Mouse (Mus musculus) limb, embryonic 10.5 days (tissue): ENCODE data around the gene Glis2. TPM values are rescaled to one million over a fixed set of nuclear protein-coding genes. Genes with fewer than 3 reads are reported as not detected.

Experiments used
- DNase-seq: peaks from one replicate; pipeline ENCODE4 v3.0.0-alpha.2; 2017; ENCODE audit warnings: low spot score
- H3K27ac ChIP-seq: fragments of 300-500 bp; sonication (generic); 2 replicates; pipeline ENCODE4 v1.5.1; 2016; ENCODE audit warnings: mild to moderate bottlenecking
- H3K27me3 ChIP-seq: fragments of 300-500 bp; sonication (generic); 2 replicates; pipeline ENCODE4 v1.6.1; 2016; ENCODE audit warnings: low read depth, mild to moderate bottlenecking; ENCODE audit not compliant: poor library complexity, severe bottlenecking
- H3K36me3 ChIP-seq: fragments of 300-500 bp; sonication (generic); 2 replicates; pipeline ENCODE4 v1.6.1; 2016; ENCODE audit warnings: mild to moderate bottlenecking, moderate library complexity
- H3K4me1 ChIP-seq: fragments of 300-500 bp; sonication (generic); 2 replicates; pipeline ENCODE4 v1.6.1; 2016
- H3K4me3 ChIP-seq: fragments of 300-500 bp; sonication (generic); 2 replicates; pipeline ENCODE4 v1.5.1; 2016; ENCODE audit warnings: mild to moderate bottlenecking, moderate library complexity
- H3K9me3 ChIP-seq: fragments of 300-500 bp; sonication (generic); replicated peaks from 2 replicates; pipeline ENCODE4 v1.6.1; 2016; ENCODE audit warnings: mild to moderate bottlenecking
- WGBS: fragments of 180-500 bp; shearing (Covaris S2); methylation state at CpG from one replicate; pipeline ENCODE4 v1.1.7; 2016; 5-methylcytosine and 5-hydroxymethylcytosine counted together
- polyA plus RNA-seq: library from polyadenylated mRNA; unstranded; fragments of >200 nt; fragmentation: Nextera tagmentation; extraction: Ambion mirVana; gene quantifications from 2 replicates; pipeline ENCODE4 v1.2.1, GENCODE M21; 2016

The Glis2 gene
- polyA plus RNA-seq, 1 experiment from 2014 or later: 30.7 TPM

GRCm38 (mm10) chr16:4649692-4650091 is 55.2 kb downstream of the Glis2 start:
- peaks cover 100% of the 10 kb centered on the region for H3K4me1 ChIP-seq
- peaks cover 98% of the 10 kb centered on the region for H3K36me3 ChIP-seq
- no peaks in the 10 kb centered on the region for H3K9me3 ChIP-seq
- no peak overlapping the region for H3K4me3 ChIP-seq
- H3K27ac ChIP-seq: peak overlapping the region; percentile 95
- H3K27me3 ChIP-seq: no peaks in the 10 kb centered on the region
- WGBS: 86% methylated on average over 11 of the region's 11 CpGs
- no peak for DNase-seq

GRCm38 (mm10) chr16:4650161-4650560 is 55.6 kb downstream of the Glis2 start:
- DNase-seq: no peak
- peaks cover 100% of the 10 kb centered on the region for H3K4me1 ChIP-seq
- H3K9me3 ChIP-seq: no peaks in the 10 kb centered on the region
- H3K4me3 ChIP-seq: no peak overlapping the region
- WGBS: 94% methylated on average over 3 of the region's 3 CpGs
- H3K27ac ChIP-seq: peak overlapping the region; percentile 95
- peaks cover 99% of the 10 kb centered on the region for H3K36me3 ChIP-seq
- H3K27me3 ChIP-seq: no peaks in the 10 kb centered on the region

- H3K36me3 ChIP-seq: peaks cover 99% of the 10 kb centered on the region
- H3K4me1 ChIP-seq: peaks cover 100% of the 10 kb centered on the region
- WGBS: 74% methylated on average over 1 of the region's 1 CpGs
Observed at GRCm38 (mm10) chr16:4651081-4651480, 56.6 kb downstream of the Glis2 start.

GRCm38 (mm10) chr16:4651624-4652023 is 57.1 kb downstream of the Glis2 start:
- peak; percentile 91 for DNase-seq
- 21% methylated on average over 7 of the region's 7 CpGs for WGBS
- Histone ChIP-seq H3K27ac (peak overlapping the region; percentile 95), H3K4me3 (peak overlapping the region; percentile 37), H3K36me3 (peaks cover 94% of the 10 kb centered on the region), H3K4me1 (peaks cover 100% of the 10 kb centered on the region), H3K9me3 (no peaks in the 10 kb centered on the region), H3K27me3 (no peaks in the 10 kb centered on the region)

More at GRCm38 (mm10) chr16:4651081-4651480, 56.6 kb downstream of the Glis2 start:
- H3K27ac ChIP-seq: peak overlapping the region; percentile 95
- no peak for DNase-seq
- H3K9me3 ChIP-seq: no peaks in the 10 kb centered on the region
- H3K4me3 ChIP-seq: no peak overlapping the region
- no peaks in the 10 kb centered on the region for H3K27me3 ChIP-seq

- H3K4me1 ChIP-seq: peaks cover 100% of the 10 kb centered on the region
Observed at GRCm38 (mm10) chr16:4652707-4653416, 58.3 kb downstream of the Glis2 start.

GRCm38 (mm10) chr16:4654706-4655105 is 60.2 kb downstream of the Glis2 start:
- Histone ChIP-seq H3K27ac (peak overlapping the region; percentile 95), H3K27me3 (no peaks in the 10 kb centered on the region), H3K36me3 (peaks cover 63% of the 10 kb centered on the region), H3K4me1 (peaks cover 97% of the 10 kb centered on the region), H3K4me3 (no peak overlapping the region), H3K9me3 (no peaks in the 10 kb centered on the region)
- WGBS: 85% methylated on average over 10 of the region's 10 CpGs
- DNase-seq: no peak

More at GRCm38 (mm10) chr16:4652707-4653416, 58.3 kb downstream of the Glis2 start:
- H3K9me3 ChIP-seq: no peaks in the 10 kb centered on the region
- 51% methylated on average over 4 of the region's 4 CpGs for WGBS
- peak overlapping the region; percentile 95 for H3K27ac ChIP-seq
- H3K36me3 ChIP-seq: peaks cover 81% of the 10 kb centered on the region
- DNase-seq: peak; percentile 61
- H3K4me3 ChIP-seq: peak overlapping the region; percentile 37
- no peaks in the 10 kb centered on the region for H3K27me3 ChIP-seq

GRCm38 (mm10) chr16:4655251-4655734 is 60.8 kb downstream of the Glis2 start:
- no peaks in the 10 kb centered on the region for H3K9me3 ChIP-seq
- WGBS: 84% methylated on average over 4 of the region's 4 CpGs
- H3K4me1 ChIP-seq: peaks cover 93% of the 10 kb centered on the region
- H3K36me3 ChIP-seq: peaks cover 57% of the 10 kb centered on the region
- peak overlapping the region; percentile 95 for H3K27ac ChIP-seq
- H3K4me3 ChIP-seq: no peak overlapping the region
- DNase-seq: no peak
- H3K27me3 ChIP-seq: no peaks in the 10 kb centered on the region

- H3K4me3 ChIP-seq: no peak overlapping the region
- no peaks in the 10 kb centered on the region for H3K9me3 ChIP-seq
- no peaks in the 10 kb centered on the region for H3K27me3 ChIP-seq
- peaks cover 88% of the 10 kb centered on the region for H3K4me1 ChIP-seq
- H3K36me3 ChIP-seq: peaks cover 57% of the 10 kb centered on the region
- peak; percentile 36 for DNase-seq
- H3K27ac ChIP-seq: peak overlapping the region; percentile 95
- WGBS: 28% methylated on average over 11 of the region's 11 CpGs
Observed at GRCm38 (mm10) chr16:4655764-4656570, 61.5 kb downstream of the Glis2 start.

- DNase-seq: peak; percentile 36
- H3K4me3 ChIP-seq: no peak overlapping the region
- H3K9me3 ChIP-seq: no peaks in the 10 kb centered on the region
- peaks cover 88% of the 10 kb centered on the region for H3K4me1 ChIP-seq
- H3K27me3 ChIP-seq: no peaks in the 10 kb centered on the region
- peak overlapping the region; percentile 95 for H3K27ac ChIP-seq
- H3K36me3 ChIP-seq: peaks cover 57% of the 10 kb centered on the region
- WGBS: 55% methylated on average over 9 of the region's 9 CpGs
Observed at GRCm38 (mm10) chr16:4656571-4657081, 62.1 kb downstream of the Glis2 start.

- Histone ChIP-seq H3K36me3 (peaks cover 47% of the 10 kb centered on the region), H3K4me1 (peaks cover 68% of the 10 kb centered on the region), H3K27me3 (no peaks in the 10 kb centered on the region), H3K27ac (peak overlapping the region; percentile 95), H3K4me3 (peak overlapping the region; percentile 41), H3K9me3 (no peaks in the 10 kb centered on the region)
- WGBS: 9% methylated on average over 11 of the region's 11 CpGs
- peak; percentile 98 for DNase-seq
Observed at GRCm38 (mm10) chr16:4658781-4659245, 64.3 kb downstream of the Glis2 start.

GRCm38 (mm10) chr16:4659326-4659725 is 64.8 kb downstream of the Glis2 start:
- 14% methylated on average over 2 of the region's 2 CpGs for WGBS
- DNase-seq: no peak
- peaks cover 63% of the 10 kb centered on the region for H3K4me1 ChIP-seq
- peaks cover 47% of the 10 kb centered on the region for H3K36me3 ChIP-seq
- peak overlapping the region; percentile 95 for H3K27ac ChIP-seq
- H3K4me3 ChIP-seq: peak overlapping the region; percentile 41
- H3K27me3 ChIP-seq: no peaks in the 10 kb centered on the region
- H3K9me3 ChIP-seq: no peaks in the 10 kb centered on the region

GRCm38 (mm10) chr16:4661605-4662004 is 67.1 kb downstream of the Glis2 start:
- H3K27ac ChIP-seq: peak overlapping the region; percentile 77
- peaks cover 43% of the 10 kb centered on the region for H3K4me1 ChIP-seq
- no peaks in the 10 kb centered on the region for H3K9me3 ChIP-seq
- H3K36me3 ChIP-seq: peaks cover 51% of the 10 kb centered on the region
- 39% methylated on average over 2 of the region's 2 CpGs for WGBS
- no peak for DNase-seq
- H3K4me3 ChIP-seq: no peak overlapping the region
- H3K27me3 ChIP-seq: no peaks in the 10 kb centered on the region
